Mouse (Mus musculus) heart, postnatal 0 days (tissue): ENCODE data around the gene Sf3a3.

Experiments
- CTCF ChIP-seq: IDR thresholded peaks from 2 replicates; pipeline ENCODE4 v1.5.1; 2016; ENCODE audit warnings: antibody characterized with exemption, control low read depth, low read depth
- EP300 ChIP-seq: IDR thresholded peaks from 2 replicates; pipeline ENCODE4 v1.6.1; 2016; ENCODE audit warnings: antibody characterized with exemption, low read depth

GRCm38 (mm10) chr4:124703881-124704796 lies 10.4 kb upstream of the Sf3a3 start:
- TF ChIP-seq CTCF (no peak), EP300 (no peak)
